Mouse (Mus musculus) liver, embryonic 14.5 days (tissue): ENCODE measurements around the gene Clic6. TPM values are rescaled to one million over a fixed set of nuclear protein-coding genes. Genes with fewer than 3 reads are reported as not detected.

ENCODE experiments used
- ATAC-seq: fragments of 200-750 bp; cut with Nextera tagmentation; 2 replicates; pipeline ENCODE4 v1.8.0; 2017; ENCODE audit warnings: moderate number of reproducible peaks, mild to moderate bottlenecking, moderate library complexity; ENCODE audit not compliant: insufficient read depth
- DNase-seq, 3 experiments: peaks; one replicate each; pipeline ENCODE4 v3.0.0-alpha.2; 2012 to 2013; ENCODE audit warnings: low read depth in 3 of 3, low spot score in 3 of 3
- H3K27ac ChIP-seq: fragments of 300-500 bp; sonication (generic); 2 replicates; pipeline ENCODE4 v1.5.1; 2014; ENCODE audit warnings: moderate library complexity, mild to moderate bottlenecking, control low read depth, inconsistent platforms
- H3K27me3 ChIP-seq: fragments of 300-500 bp; sonication (generic); 2 replicates; pipeline ENCODE4 v1.6.1; 2014; ENCODE audit warnings: mild to moderate bottlenecking, low read length, moderate library complexity; ENCODE audit not compliant: control insufficient read depth, insufficient read depth
- H3K36me3 ChIP-seq: fragments of 300-500 bp; sonication (generic); replicated peaks from 2 replicates; pipeline ENCODE4 v1.6.1; 2014; ENCODE audit warnings: low read depth; ENCODE audit not compliant: control insufficient read depth, insufficient read depth
- H3K4me1 ChIP-seq, 2 experiments: fragments of 200-500 bp in 1 of 2; fragments of 300-500 bp in 1 of 2; sonication (generic) in 1 of 2; replicated peaks; 2 replicates each; pipeline ENCODE4 v1.6.1; 2012 to 2014; ENCODE audit warnings: antibody characterized with exemption in 1 of 2, inconsistent platforms in 1 of 2, low read length in 1 of 2; ENCODE audit not compliant: control insufficient read depth in 2 of 2, insufficient read depth in 2 of 2
- H3K4me2 ChIP-seq: fragments of 300-500 bp; sonication (generic); 2 replicates; pipeline ENCODE4 v1.6.1; 2014; ENCODE audit warnings: low read depth, mild to moderate bottlenecking, control low read depth, moderate library complexity
- H3K4me3 ChIP-seq, 2 experiments: fragments of 200-500 bp in 1 of 2; fragments of 300-500 bp in 1 of 2; sonication (generic) in 1 of 2; 2 replicates each; pipeline ENCODE4 v1.5.1; 2012 to 2014; ENCODE audit warnings: low read depth in 2 of 2, low read length in 2 of 2, mild to moderate bottlenecking in 2 of 2, control low read depth in 1 of 2, inconsistent platforms in 1 of 2, moderate library complexity in 1 of 2; ENCODE audit not compliant: insufficient read depth in 1 of 2
- H3K9ac ChIP-seq: fragments of 300-500 bp; sonication (generic); replicated peaks from 2 replicates; pipeline ENCODE4 v1.6.1; 2014; ENCODE audit warnings: mild to moderate bottlenecking, control low read depth, moderate library complexity
- H3K9me3 ChIP-seq: fragments of 300-500 bp; sonication (generic); 2 replicates; pipeline ENCODE4 v1.6.1; 2016; ENCODE audit warnings: low read length, mixed read lengths; ENCODE audit not compliant: control insufficient read depth
- CTCF ChIP-seq: IDR thresholded peaks from 2 replicates; pipeline ENCODE4 v1.5.1; 2016; ENCODE audit warnings: antibody characterized with exemption, low read depth, control low read depth
- EP300 ChIP-seq: IDR thresholded peaks from 2 replicates; pipeline ENCODE4 v1.6.1; 2016; ENCODE audit warnings: antibody characterized with exemption, low read depth
- WGBS: fragments of 180-500 bp; shearing (Covaris S2); extraction: QIAGEN DNeasy Blood & Tissue Kit; methylation state at CpG from one replicate; pipeline ENCODE4 v1.1.7; 2014; ENCODE audit not compliant: insufficient replicate concordance; 5-methylcytosine and 5-hydroxymethylcytosine counted together
- polyA plus RNA-seq, 2 experiments: library from polyadenylated mRNA; depleted of rRNA in 1 of 2; stranded (reverse) in 1 of 2; unstranded in 1 of 2; fragments of >200 nt; fragmentation: Nextera tagmentation in 1 of 2; extraction: Ambion mirVana in 1 of 2; gene quantifications; 2 replicates each; pipeline versions ENCODE4 v1.2.1 to v1.2.3; 2012 to 2014

Clic6 gene
- polyA plus RNA-seq, 2 experiments = 0.11 to 0.28 TPM

DNA sequence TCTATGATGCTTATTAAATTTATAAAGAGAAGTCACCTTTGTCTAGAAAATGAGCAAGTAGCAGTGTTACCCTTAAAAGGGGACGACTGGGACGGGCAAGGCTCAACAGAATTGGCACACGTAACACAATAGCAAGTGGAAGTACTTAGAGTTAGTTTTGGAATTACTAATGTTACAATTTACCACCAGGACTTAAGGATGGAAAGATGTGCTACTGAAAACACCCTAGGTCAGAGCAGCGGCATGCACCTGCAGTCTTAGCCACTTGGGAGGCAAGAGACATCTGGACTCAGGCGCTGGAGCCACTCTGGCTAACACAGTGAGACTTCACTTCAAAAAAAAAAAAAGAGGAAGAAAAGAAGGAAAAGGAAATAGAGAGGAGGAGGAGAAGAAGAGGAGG is 29.6 kb upstream of the Clic6 start:
- Histone ChIP-seq H3K9ac (no peak overlapping the region; the same call in 1 of the 2 replicates), H3K36me3 (no peaks in the 10 kb centered on the region), H3K27ac (no peak overlapping the region), H3K27me3 (no peaks in the 10 kb centered on the region), H3K4me1 (peaks cover 5 to 7% of the 10 kb centered on the region in 2 experiments; a peak in 2 of 4 replicates), H3K4me3 (no peak overlapping the region), H3K4me2 (no peak overlapping the region), H3K9me3 (no peaks in the 10 kb centered on the region)
- WGBS = 78% methylated on average over 5 of the region's 5 CpGs
- DNase-seq (no peak), ATAC-seq (no peak)
- no peak for TF ChIP-seq EP300
- no peak for TF ChIP-seq CTCF

- DNase-seq = peak; percentile 53 to 69 (median 59)
- Histone ChIP-seq H3K9me3 (no peaks in the 10 kb centered on the region), H3K4me1 (peaks cover 5 to 7% of the 10 kb centered on the region in 2 experiments; a peak in 2 of 4 replicates), H3K9ac (no peak overlapping the region), H3K4me2 (no peak overlapping the region), H3K4me3 (no peak overlapping the region), H3K27me3 (no peaks in the 10 kb centered on the region), H3K36me3 (no peaks in the 10 kb centered on the region), H3K27ac (no peak overlapping the region)
- TF ChIP-seq EP300 = peak; percentile 63
- peak; percentile 95 for TF ChIP-seq CTCF
- 18% methylated on average over 7 of the region's 7 CpGs for WGBS
- ATAC-seq = peak; percentile 85
Observed at GRCm38 (mm10) chr16:92457594-92457993, 27.9 kb upstream of the Clic6 start.

- Histone ChIP-seq H3K4me3 (no peak overlapping the region), H3K4me1 (peaks cover 19 to 23% of the 10 kb centered on the region in 2 experiments), H3K4me2 (no peak overlapping the region), H3K27me3 (no peaks in the 10 kb centered on the region), H3K36me3 (no peaks in the 10 kb centered on the region), H3K27ac (no peak overlapping the region), H3K9me3 (no peaks in the 10 kb centered on the region), H3K9ac (no peak overlapping the region)
- ATAC-seq = no peak
- no peak for DNase-seq
- 71% methylated on average over 6 of the region's 6 CpGs for WGBS
- TF ChIP-seq CTCF (no peak), EP300 (no peak)
Observed at GRCm38 (mm10) chr16:92461412-92461811, 24.1 kb upstream of the Clic6 start.

DNA sequence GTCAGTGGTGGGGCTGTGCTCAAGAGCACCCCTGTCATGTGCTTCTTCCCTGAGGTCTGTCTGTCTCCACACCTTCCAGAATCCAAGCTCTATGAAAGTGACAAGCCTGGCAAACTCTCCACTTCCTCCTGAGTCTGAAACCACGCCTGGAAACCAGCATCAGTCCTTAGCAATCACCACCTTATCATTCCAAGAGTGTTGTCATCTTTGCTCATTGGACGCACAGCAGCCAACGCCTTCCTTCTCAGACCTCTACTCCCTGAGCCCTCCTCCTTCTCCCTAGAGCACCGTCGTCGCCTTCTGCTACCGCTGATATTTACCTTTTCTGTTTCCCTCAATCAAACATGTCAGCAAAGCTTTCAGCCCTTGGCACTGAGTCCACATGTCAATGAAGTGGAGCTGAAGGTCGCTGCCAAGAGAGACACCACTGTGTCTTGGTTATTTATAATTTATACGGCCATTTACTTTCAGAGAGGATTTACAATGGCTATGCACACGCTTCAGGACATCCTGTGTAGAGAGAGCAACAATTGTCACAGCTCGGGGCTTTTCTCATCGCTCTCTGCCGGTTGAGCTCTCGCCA is 21.1 kb upstream of the Clic6 start:
- peak overlapping the region; percentile 98 for H3K4me2 ChIP-seq
- peaks cover 15 to 16% of the 10 kb centered on the region in 2 experiments for H3K4me1 ChIP-seq
- no peaks in the 10 kb centered on the region for H3K9me3 ChIP-seq
- no peaks in the 10 kb centered on the region for H3K27me3 ChIP-seq
- peak overlapping the region; percentile 76 to 87 for H3K4me3 ChIP-seq
- TF ChIP-seq CTCF (no peak), EP300 (no peak)
- DNase-seq (peak; percentile 55 to 68 (median 64)), ATAC-seq (peak; percentile 34)
- peak overlapping the region; percentile 86 for H3K9ac ChIP-seq
- H3K36me3 ChIP-seq = no peaks in the 10 kb centered on the region
- 24% methylated on average over 14 of the region's 14 CpGs for WGBS
- peak overlapping the region; percentile 68 for H3K27ac ChIP-seq

DNA sequence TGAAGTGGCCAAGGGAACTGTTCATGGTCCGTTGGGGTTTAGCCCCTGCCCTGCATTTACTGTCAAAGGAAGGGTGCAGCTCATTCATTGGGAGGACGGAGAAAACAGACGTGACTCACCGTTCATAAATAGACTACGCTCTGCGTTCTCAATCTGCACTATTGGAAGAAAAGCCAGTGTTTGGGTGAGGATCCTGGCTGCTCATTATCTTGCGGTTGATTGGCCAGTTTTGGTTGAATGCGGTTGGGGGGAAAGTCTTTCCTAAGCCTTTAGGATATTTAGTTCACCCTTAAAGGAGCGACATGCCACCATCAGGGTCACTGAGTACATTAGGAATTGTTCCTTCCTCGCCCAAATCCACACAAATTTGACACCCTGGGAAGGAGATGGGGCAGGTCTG is 20.3 kb upstream of the Clic6 start:
- DNase-seq (no peak), ATAC-seq (no peak)
- peak overlapping the region; percentile 86 for H3K9ac ChIP-seq
- H3K4me3 ChIP-seq = peak overlapping the region; percentile 76 to 87
- no peaks in the 10 kb centered on the region for H3K36me3 ChIP-seq
- WGBS = 11% methylated on average over 10 of the region's 10 CpGs
- TF ChIP-seq EP300 (no peak), CTCF (no peak)
- peaks cover 15 to 16% of the 10 kb centered on the region in 2 experiments for H3K4me1 ChIP-seq
- H3K27me3 ChIP-seq = no peaks in the 10 kb centered on the region
- H3K4me2 ChIP-seq = peak overlapping the region; percentile 98
- H3K27ac ChIP-seq = peak overlapping the region; percentile 68
- no peaks in the 10 kb centered on the region for H3K9me3 ChIP-seq
